Mouse (Mus musculus) urinary bladder, adult 18-20 months (tissue): ENCODE measurements at regions not wholly inside any gene's neighbourhood (a gene's known extent, or its start where the extent isn't known, plus 50 kb on each side); places are given as distances from the start of the nearest gene placed in this dataset.

Experiments
- DNase-seq, 2 experiments: peaks; one replicate each; pipeline ENCODE4 v3.0.0; 2022; ENCODE audit warnings: low spot score in 2 of 2, mixed read lengths in 2 of 2

GRCm38 (mm10) chr3:34384965-34385505, 265.2 kb upstream of the Sox2 start:
- no peak for DNase-seq

GRCm38 (mm10) chr3:34377913-34378312, 272.3 kb upstream of the Sox2 start:
- DNase-seq = no peak

- DNase-seq = no peak
Measured at GRCm38 (mm10) chr3:34377329-34377728, 272.9 kb upstream of the Sox2 start.

- no peak for DNase-seq
Measured at GRCm38 (mm10) chr3:34371418-34371817, 278.8 kb upstream of the Sox2 start.

GRCm38 (mm10) chr3:34338100-34338499, 257.0 kb upstream of the Dnajc19 start:
- no peak for DNase-seq

- DNase-seq = no peak
Measured at GRCm38 (mm10) chr3:34333555-34333954, 252.4 kb upstream of the Dnajc19 start.

- no peak for DNase-seq
Measured at GRCm38 (mm10) chr3:34331889-34332276, 250.8 kb upstream of the Dnajc19 start.

- no peak for DNase-seq
Measured at GRCm38 (mm10) chr3:34330970-34331888, 250.1 kb upstream of the Dnajc19 start.

- DNase-seq = peak in 1 of 2 experiments; percentile 5
Measured at GRCm38 (mm10) chr3:34328865-34329264, 247.7 kb upstream of the Dnajc19 start.

- no peak for DNase-seq
Measured at GRCm38 (mm10) chr3:34325669-34326068, 244.5 kb upstream of the Dnajc19 start.

GRCm38 (mm10) chr3:34322527-34323210, 241.5 kb upstream of the Dnajc19 start:
- DNase-seq = no peak

- DNase-seq = no peak
Measured at GRCm38 (mm10) chr3:34314798-34315197, 233.7 kb upstream of the Dnajc19 start.

- no peak for DNase-seq
Measured at GRCm38 (mm10) chr3:34314393-34314792, 233.3 kb upstream of the Dnajc19 start.

- DNase-seq = no peak
Measured at GRCm38 (mm10) chr3:34311944-34312343, 230.8 kb upstream of the Dnajc19 start.

GRCm38 (mm10) chr3:34299637-34300036, 218.5 kb upstream of the Dnajc19 start:
- no peak for DNase-seq

- no peak for DNase-seq
Measured at GRCm38 (mm10) chr3:34287836-34288235, 206.7 kb upstream of the Dnajc19 start.

- DNase-seq = no peak
Measured at GRCm38 (mm10) chr3:34270154-34270553, 189.0 kb upstream of the Dnajc19 start.

- no peak for DNase-seq
Measured at GRCm38 (mm10) chr3:34266462-34266861, 185.3 kb upstream of the Dnajc19 start.

GRCm38 (mm10) chr3:34264811-34265210, 183.7 kb upstream of the Dnajc19 start:
- DNase-seq = no peak

GRCm38 (mm10) chr3:34252730-34253337, 171.7 kb upstream of the Dnajc19 start:
- no peak for DNase-seq

- DNase-seq = no peak
Measured at GRCm38 (mm10) chr3:34242126-34242525, 161.0 kb upstream of the Dnajc19 start.

GRCm38 (mm10) chr3:34239978-34240377, 158.9 kb upstream of the Dnajc19 start:
- DNase-seq = no peak
